Mouse (Mus musculus): ENCODE results near the gene Dok3. TPM values are rescaled to one million over a fixed set of nuclear protein-coding genes. Genes with fewer than 3 reads are reported as not detected.
A peak's percentile ranks its signal among the peaks of the same experiment; 100 is the strongest.

Dok3 gene
- polyA plus RNA-seq, 1 experiment = 1.00 TPM

- H3K79me2 ChIP-seq (ENCODE audit: control insufficient read depth, insufficient read depth) = peaks cover 11% of the 10 kb centered on the region
- no peaks in the 10 kb centered on the region for H3K36me3 ChIP-seq (ENCODE audit: control insufficient read depth, insufficient read depth)
- no peaks in the 10 kb centered on the region for H3K27me3 ChIP-seq (ENCODE audit: control insufficient read depth, insufficient read depth, insufficient read length)
- TF ChIP-seq POLR2A (IDR thresholded peaks at IDR 0.05; ENCODE audit: insufficient read length, low read depth) = no peak
- no peak for TF ChIP-seq POLR2AphosphoS2 (IDR thresholded peaks at IDR 0.05; ENCODE audit: insufficient read length, low read depth)
- no peak for TF ChIP-seq E2F4 (IDR thresholded peaks at IDR 0.05; ENCODE audit: insufficient read depth)
- no peak for TF ChIP-seq TCF3 (IDR thresholded peaks at IDR 0.05; ENCODE audit: insufficient read length, low read depth)
- TF ChIP-seq MYOG (IDR thresholded peaks at IDR 0.05; ENCODE audit: control insufficient read depth in 1 of 3, insufficient read depth in 1 of 3, insufficient read length in 2 of 3, low read depth in 2 of 3) = no peak
- no peak for TF ChIP-seq USF1 (IDR thresholded peaks at IDR 0.05; ENCODE audit: low read depth)
- TF ChIP-seq TCF12 (IDR thresholded peaks at IDR 0.05; ENCODE audit: insufficient read depth, poor library complexity, severe bottlenecking) = no peak
- TF ChIP-seq MYOD1 (IDR thresholded peaks at IDR 0.05; ENCODE audit: control insufficient read depth in 1 of 3, insufficient read length in 2 of 3, low read depth in 2 of 3) = no peak
- TF ChIP-seq REST (IDR thresholded peaks at IDR 0.05; ENCODE audit: insufficient read depth, insufficient read length) = no peak
- TF ChIP-seq CEBPB (IDR thresholded peaks at IDR 0.05; ENCODE audit: insufficient read depth, poor library complexity, severe bottlenecking) = no peak
- peak overlapping the region; percentile 63 for H3K4me3 ChIP-seq
- peak overlapping the region; percentile 79 for H3ac ChIP-seq (ENCODE audit: control insufficient read depth, insufficient read length)
- H3K4me2 ChIP-seq (ENCODE audit: low read depth) = peak overlapping the region; percentile 93
Measured at GRCm38 (mm10) chr13:55535191-55535590, 6.1 kb upstream of the Dok3 start.

DNA sequence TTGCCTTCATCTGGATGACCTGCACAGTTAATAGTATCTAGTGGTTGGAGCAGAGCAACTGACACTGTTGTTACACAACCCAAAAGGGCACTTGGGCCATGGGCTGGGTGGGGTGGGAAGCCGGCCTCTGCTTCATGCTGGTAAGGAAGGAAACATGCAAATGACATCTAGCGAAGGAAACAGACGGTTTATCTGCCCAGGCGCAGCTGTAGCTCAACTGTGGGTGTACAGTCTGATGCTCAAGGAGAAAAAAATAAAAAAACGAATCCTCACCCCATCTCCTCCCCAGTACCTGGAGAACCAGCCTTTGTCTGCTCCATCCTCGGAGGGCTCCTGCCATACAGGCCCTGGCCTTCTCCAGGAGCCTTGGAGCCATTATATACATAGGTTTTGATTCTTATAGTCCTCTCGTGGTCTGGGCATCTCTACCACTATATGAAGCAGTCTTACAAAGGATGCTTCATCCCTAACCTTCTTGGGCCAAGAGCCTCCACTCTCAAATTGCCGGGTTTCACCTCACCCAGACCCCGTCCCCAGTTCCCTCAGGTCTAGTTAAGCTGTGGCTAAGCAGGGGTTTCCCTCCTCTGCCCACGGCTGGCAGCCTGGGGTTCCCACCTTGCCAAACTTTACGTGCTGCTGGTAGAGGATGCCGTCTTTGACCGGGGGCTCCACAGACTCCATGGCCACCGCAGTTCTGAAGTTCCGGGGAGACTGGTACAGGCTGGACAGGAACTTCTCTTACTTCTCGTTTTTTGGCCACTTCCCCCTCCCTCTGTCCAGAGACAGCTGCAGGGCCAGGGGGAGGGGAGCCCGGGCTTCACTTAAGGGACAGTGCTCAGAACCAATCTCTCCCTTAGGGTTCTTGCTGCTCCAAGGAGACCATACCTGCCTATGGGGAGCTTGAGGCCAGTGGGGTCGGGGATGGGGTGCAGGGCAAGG is 993 bp downstream of the Dok3 start:
- H3ac ChIP-seq (ENCODE audit: control insufficient read depth, insufficient read length) = no peak overlapping the region
- no peaks in the 10 kb centered on the region for H3K27me3 ChIP-seq (ENCODE audit: control insufficient read depth, insufficient read depth, insufficient read length)
- no peaks in the 10 kb centered on the region for H3K36me3 ChIP-seq (ENCODE audit: control insufficient read depth, insufficient read depth)
- H3K4me3 ChIP-seq = no peak overlapping the region
- no peak overlapping the region for H3K4me2 ChIP-seq (ENCODE audit: low read depth)
- H3K79me2 ChIP-seq (ENCODE audit: control insufficient read depth, insufficient read depth) = no peaks in the 10 kb centered on the region
- TF ChIP-seq TCF3 (IDR thresholded peaks at IDR 0.05; ENCODE audit: insufficient read length, low read depth) (no peak), MYOG (IDR thresholded peaks at IDR 0.05; ENCODE audit: control insufficient read depth in 1 of 3, insufficient read depth in 1 of 3, insufficient read length in 2 of 3, low read depth in 2 of 3) (peak in 1 of 3 experiments; percentile 45)

- TF ChIP-seq MYOG (IDR thresholded peaks at IDR 0.05; ENCODE audit: control insufficient read depth in 1 of 3, insufficient read depth in 1 of 3, insufficient read length in 2 of 3, low read depth in 2 of 3) (peak in 1 of 3 experiments; percentile 47), CEBPB (IDR thresholded peaks at IDR 0.05; ENCODE audit: insufficient read depth, poor library complexity, severe bottlenecking) (no peak), POLR2A (IDR thresholded peaks at IDR 0.05; ENCODE audit: insufficient read length, low read depth) (no peak)
- H3K79me2 ChIP-seq (ENCODE audit: control insufficient read depth, insufficient read depth) = no peaks in the 10 kb centered on the region
- H3K36me3 ChIP-seq (ENCODE audit: control insufficient read depth, insufficient read depth) = no peaks in the 10 kb centered on the region
- no peak overlapping the region for H3K4me2 ChIP-seq (ENCODE audit: low read depth)
- no peak overlapping the region for H3K4me3 ChIP-seq
- H3ac ChIP-seq (ENCODE audit: control insufficient read depth, insufficient read length) = no peak overlapping the region
- no peaks in the 10 kb centered on the region for H3K27me3 ChIP-seq (ENCODE audit: control insufficient read depth, insufficient read depth, insufficient read length)
Measured at GRCm38 (mm10) chr13:55527212-55527611, 1.9 kb downstream of the Dok3 start.

DNA sequence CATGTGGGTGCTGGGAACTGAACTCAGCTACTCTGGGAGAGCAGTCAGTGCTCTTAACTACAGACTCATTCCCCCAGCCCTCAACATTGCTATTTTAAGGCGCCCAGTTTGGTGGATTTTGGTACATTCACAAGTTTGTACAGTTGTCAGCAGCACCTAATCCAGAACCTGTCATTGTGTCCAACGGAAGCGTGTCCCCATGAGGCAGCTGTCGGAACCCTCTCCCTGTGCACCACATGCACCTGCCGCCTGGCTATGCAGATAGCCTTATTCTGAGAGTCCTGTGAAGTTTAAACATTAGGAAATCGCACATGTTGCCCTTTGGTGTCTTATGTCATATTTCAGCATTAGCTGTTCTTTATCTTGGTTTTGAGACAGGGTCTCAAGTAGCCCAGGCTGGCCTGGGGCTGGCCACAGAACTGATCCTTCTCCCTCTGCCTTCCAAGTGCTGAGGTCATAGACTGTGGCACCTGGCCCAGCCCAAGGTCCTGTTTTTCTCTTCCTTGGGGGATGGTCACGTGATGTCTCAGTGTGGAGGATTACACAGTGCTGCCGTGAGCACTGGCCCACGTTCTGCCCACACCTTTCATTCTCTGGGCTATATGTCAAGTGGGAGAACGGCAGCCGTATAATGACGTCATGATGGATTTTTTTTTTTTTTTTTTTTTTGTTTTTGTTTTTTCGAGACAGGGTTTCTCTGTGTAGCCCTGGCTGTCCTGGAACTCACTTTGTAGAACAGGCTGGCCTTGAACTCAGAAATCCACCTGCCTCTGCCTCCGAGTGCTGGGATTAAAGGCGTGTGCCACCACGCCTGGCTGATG is 3.2 kb downstream of the Dok3 start:
- H3K27me3 ChIP-seq (ENCODE audit: control insufficient read depth, insufficient read depth, insufficient read length) = no peaks in the 10 kb centered on the region
- H3K79me2 ChIP-seq (ENCODE audit: control insufficient read depth, insufficient read depth) = no peaks in the 10 kb centered on the region
- no peak overlapping the region for H3K4me3 ChIP-seq
- no peaks in the 10 kb centered on the region for H3K36me3 ChIP-seq (ENCODE audit: control insufficient read depth, insufficient read depth)
- H3K4me2 ChIP-seq (ENCODE audit: low read depth) = no peak overlapping the region
- no peak for TF ChIP-seq CEBPB (IDR thresholded peaks at IDR 0.05; ENCODE audit: insufficient read depth, poor library complexity, severe bottlenecking)
- TF ChIP-seq E2F4 (IDR thresholded peaks at IDR 0.05; ENCODE audit: insufficient read depth) = no peak
- TF ChIP-seq REST (IDR thresholded peaks at IDR 0.05; ENCODE audit: insufficient read depth, insufficient read length) = no peak
- TF ChIP-seq MYOD1 (IDR thresholded peaks at IDR 0.05; ENCODE audit: control insufficient read depth in 1 of 3, insufficient read length in 2 of 3, low read depth in 2 of 3) = peak in 2 of 3 experiments; percentile 86 to 91
- peak; percentile 91 for TF ChIP-seq TCF3 (IDR thresholded peaks at IDR 0.05; ENCODE audit: insufficient read length, low read depth)
- no peak for TF ChIP-seq POLR2AphosphoS2 (IDR thresholded peaks at IDR 0.05; ENCODE audit: insufficient read length, low read depth)
- peak; percentile 18 for TF ChIP-seq USF1 (IDR thresholded peaks at IDR 0.05; ENCODE audit: low read depth)
- TF ChIP-seq MYOG (IDR thresholded peaks at IDR 0.05; ENCODE audit: control insufficient read depth in 1 of 3, insufficient read depth in 1 of 3, insufficient read length in 2 of 3, low read depth in 2 of 3) = peak; percentile 28 to 94 (median 93)
- TF ChIP-seq TCF12 (IDR thresholded peaks at IDR 0.05; ENCODE audit: insufficient read depth, poor library complexity, severe bottlenecking) = peak; percentile 66
- TF ChIP-seq SRF (IDR thresholded peaks at IDR 0.05; ENCODE audit: control insufficient read depth, insufficient read length, low read depth) = no peak
- no peak overlapping the region for H3ac ChIP-seq (ENCODE audit: control insufficient read depth, insufficient read length)

All from myocyte (in vitro differentiated cells).